Comparison of ENCODE assay signal across 9 mouse cellular contexts in the genomic region with DNA sequence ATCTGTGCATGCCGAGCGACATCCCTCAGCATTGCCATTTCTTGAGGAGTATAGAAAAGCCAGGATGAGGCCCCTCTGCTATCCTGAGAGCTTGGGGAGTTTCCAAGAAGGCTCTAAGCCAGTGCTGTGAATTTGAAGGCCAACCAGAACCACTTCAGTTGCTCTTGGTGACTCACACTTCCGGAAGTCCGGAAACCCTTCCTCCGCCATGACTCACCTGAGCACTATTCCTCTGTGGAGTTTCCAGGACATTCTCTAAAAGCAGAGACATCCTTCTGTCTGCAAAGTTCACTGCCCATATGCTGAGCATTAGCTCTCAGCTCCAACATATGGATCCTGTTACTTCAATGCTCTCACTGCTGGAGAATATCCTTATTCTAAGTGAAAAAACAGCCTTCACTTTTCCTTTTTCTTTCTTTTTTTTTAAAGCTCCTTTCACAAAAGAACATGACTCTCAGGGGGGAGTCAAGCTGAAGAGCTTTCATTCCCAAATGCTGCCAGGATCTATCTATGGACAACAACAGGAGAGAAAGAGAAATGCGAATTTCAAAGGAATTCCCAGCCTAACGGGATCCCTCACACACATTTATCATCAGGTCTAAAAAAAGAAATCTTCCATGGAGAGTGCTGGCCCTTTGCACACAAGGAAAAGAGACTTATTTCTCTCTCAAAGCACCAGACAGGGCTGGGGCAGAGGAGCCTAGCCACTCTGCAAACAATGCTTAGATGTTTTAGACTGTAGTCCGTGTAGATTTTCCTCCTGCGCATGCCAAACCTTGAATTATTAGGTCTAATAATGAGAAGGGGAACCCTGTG.
DNase-seq lines count a peak whose midpoint lies in the region; ATAC-seq lines count a peak whose summit lies in the region.
"Had no signal": no experiment of that assay in that cellular context is flagged by ENCODE, and none has a peak within 500 bp of the region (broad histone marks: within the 10 kb centered on the region; RNA-seq: fewer than 3 reads in every experiment).

No protein-coding gene starts in this region.

- H3K27ac ChIP-seq in forebrain, embryonic 14.5 days (ENCODE audit: low read depth, low read length): peak overlapping the region; percentile 70
- H3K27ac ChIP-seq: macrophage had no signal

- ATAC-seq in forebrain, embryonic 14.5 days: no peak
- no peak for ATAC-seq in erythroid progenitor cell, adult 5-6 weeks (replicated peaks; ENCODE audit: low FRiP score, poor library complexity, severe bottlenecking)

- H3K9me3 ChIP-seq in forebrain, embryonic 14.5 days (replicated peaks; ENCODE audit: control insufficient read depth, low read length): no peaks in the 10 kb centered on the region

- peaks cover 30% of the 10 kb centered on the region for H3K4me1 ChIP-seq in forebrain, embryonic 14.5 days (ENCODE audit: control insufficient read depth, insufficient read depth, low read length)

- H3K9ac ChIP-seq in forebrain, embryonic 14.5 days (ENCODE audit: low read length): no peak overlapping the region

- 63% methylated on average over 9 of the region's 9 CpGs for WGBS in forebrain, embryonic 14.5 days

- H3K4me2 ChIP-seq in forebrain, embryonic 14.5 days (ENCODE audit: low read length): no peak overlapping the region

- no peaks in the 10 kb centered on the region for H3K27me3 ChIP-seq in forebrain, embryonic 14.5 days (replicated peaks; ENCODE audit: control insufficient read depth, insufficient read depth, low read length)

- peak; percentile 9 to 18 for DNase-seq in layer of hippocampus, postnatal 36 days
- DNase-seq in layer of hippocampus, postnatal 10 days (ENCODE audit: low spot score in 2 of 2): no peak
- peak; percentile 52 for DNase-seq in cerebellum, adult 11-12 months
- peak; percentile 41 for DNase-seq in forebrain, embryonic 14.5 days (ENCODE audit: low spot score)
- DNase-seq in mesoderm, embryonic 11.5 days (ENCODE audit: low read depth, low spot score): peak; percentile 41
- DNase-seq in kidney, postnatal 10 days: no peak
- DNase-seq in kidney, adult 8-10 months: no peak

- no peak overlapping the region for H3K4me3 ChIP-seq in forebrain, embryonic 14.5 days (ENCODE audit: low read depth, low read length)

- peaks cover 18% of the 10 kb centered on the region for H3K36me3 ChIP-seq in forebrain, embryonic 14.5 days (ENCODE audit: control insufficient read depth, insufficient read depth, low read length)

Comparison
In these comparisons a context has a peak if more than half of its experiments do, and no peak if none do; other contexts are left out.
1. DNase-seq: peak in layer of hippocampus, postnatal 36 days (2 of 2), cerebellum, adult 11-12 months (single experiment), forebrain, embryonic 14.5 days (single experiment) and mesoderm, embryonic 11.5 days (single experiment); none in layer of hippocampus, postnatal 10 days (0 of 2), kidney, postnatal 10 days (single experiment) and kidney, adult 8-10 months (0 of 2).